Mouse (Mus musculus): ENCODE results near the gene Ms4a6b.

GRCm38 (mm10) chr19:11496361-11496760 lies 20.0 kb upstream of the Ms4a6b start:
- no peak for TF ChIP-seq GATA1 (IDR thresholded peaks at IDR 0.05; ENCODE audit: borderline replicate concordance, low read length)
- TF ChIP-seq FLI1 (IDR thresholded peaks at IDR 0.05; ENCODE audit: low read length) = no peak

Measured in megakaryocyte, embryonic 14.5 days (primary cell).